Mouse (Mus musculus) heart, postnatal 0 days (tissue): ENCODE measurements around the gene Syk. TPM values are rescaled to one million over a fixed set of nuclear protein-coding genes. Genes with fewer than 3 reads are reported as not detected.
A peak's percentile ranks its signal among the peaks of the same experiment; 100 is the strongest.

Experiments used
- ATAC-seq: fragments of 200-750 bp; cut with Nextera tagmentation; 2 replicates; pipeline ENCODE4 v1.8.0; 2017; ENCODE audit warnings: low read depth, moderate number of reproducible peaks, moderate library complexity; ENCODE audit not compliant: insufficient read depth
- DNase-seq: peaks from one replicate; pipeline ENCODE4 v3.0.0-alpha.2; 2016; ENCODE audit warnings: low spot score
- H3K27ac ChIP-seq: fragments of 300-500 bp; sonication (generic); 2 replicates; pipeline ENCODE4 v1.5.1; 2014; ENCODE audit warnings: low read depth, mild to moderate bottlenecking
- H3K27me3 ChIP-seq: fragments of 300-500 bp; sonication (generic); 2 replicates; pipeline ENCODE4 v1.6.1; 2014; ENCODE audit warnings: low read length, mixed read lengths; ENCODE audit not compliant: control insufficient read depth, insufficient read depth
- H3K36me3 ChIP-seq: fragments of 300-500 bp; sonication (generic); replicated peaks from 2 replicates; pipeline ENCODE4 v1.6.1; 2014; ENCODE audit warnings: low read length, mixed read lengths; ENCODE audit not compliant: control insufficient read depth, insufficient read depth
- H3K4me1 ChIP-seq: fragments of 300-500 bp; sonication (generic); 2 replicates; pipeline ENCODE4 v1.6.1; 2014; ENCODE audit warnings: antibody characterized with exemption; ENCODE audit not compliant: control insufficient read depth, insufficient read depth
- H3K4me2 ChIP-seq: fragments of 300-500 bp; sonication (generic); 2 replicates; pipeline ENCODE4 v1.6.1; 2014; ENCODE audit warnings: low read depth, mild to moderate bottlenecking, low read length, moderate library complexity
- H3K4me3 ChIP-seq: fragments of 300-500 bp; sonication (generic); 2 replicates; pipeline ENCODE4 v1.5.1; 2014; ENCODE audit warnings: low read depth, low read length
- H3K9ac ChIP-seq: fragments of 300-500 bp; sonication (generic); replicated peaks from 2 replicates; pipeline ENCODE4 v1.6.1; 2014; ENCODE audit warnings: low read depth, low read length, mixed read lengths
- H3K9me3 ChIP-seq: fragments of 300-500 bp; sonication (generic); replicated peaks from 2 replicates; pipeline ENCODE4 v1.6.1; 2016; ENCODE audit warnings: low read length; ENCODE audit not compliant: control insufficient read depth
- CTCF ChIP-seq: IDR thresholded peaks from 2 replicates; pipeline ENCODE4 v1.5.1; 2016; ENCODE audit warnings: antibody characterized with exemption, control low read depth, low read depth
- EP300 ChIP-seq: IDR thresholded peaks from 2 replicates; pipeline ENCODE4 v1.6.1; 2016; ENCODE audit warnings: antibody characterized with exemption, low read depth
- WGBS: fragments of 180-500 bp; shearing (Covaris S2); extraction: QIAGEN DNeasy Blood & Tissue Kit; methylation state at CpG from one replicate; pipeline ENCODE4 v1.1.7; 2014; 5-methylcytosine and 5-hydroxymethylcytosine counted together
- polyA plus RNA-seq: library from polyadenylated mRNA; unstranded; fragments of >200 nt; fragmentation: Nextera tagmentation; extraction: Ambion mirVana; gene quantifications from 2 replicates; pipeline ENCODE4 v1.2.1, GENCODE M21; 2015
- total RNA-seq: library from RNA; depleted of rRNA; stranded (reverse); fragments of >200 nt; gene quantifications from 2 replicates; pipeline ENCODE4 v1.2.3, GENCODE M21; 2014; ENCODE audit warnings: low replicate concordance

Syk gene
- total and polyA plus RNA-seq, 2 experiments from 2014 or later = 5.7 to 18.3 TPM

GRCm38 (mm10) chr13:52628602-52629001, 45.6 kb downstream of the Syk start:
- Histone ChIP-seq H3K4me1 (0 out of 2 replicates have a peak, but pooled peaks cover 4% of the 10 kb centered on the region), H3K4me3 (no peak overlapping the region), H3K27ac (no peak overlapping the region), H3K36me3 (peaks cover 8% of the 10 kb centered on the region; the same call in 1 of the 2 replicates), H3K9me3 (no peaks in the 10 kb centered on the region), H3K27me3 (no peaks in the 10 kb centered on the region), H3K4me2 (no peak overlapping the region), H3K9ac (no peak overlapping the region)
- ATAC-seq = peak; percentile 33; the same call in 1 of the 2 replicates
- TF ChIP-seq CTCF (peak; percentile 73), EP300 (no peak)
- 29% methylated on average over 9 of the region's 9 CpGs for WGBS
- peak; percentile 28 for DNase-seq

GRCm38 (mm10) chr13:52631624-52632023, 48.7 kb downstream of the Syk start:
- no peak overlapping the region for H3K4me2 ChIP-seq
- H3K4me3 ChIP-seq = no peak overlapping the region
- 48% methylated on average over 4 of the region's 4 CpGs for WGBS
- H3K9me3 ChIP-seq = no peaks in the 10 kb centered on the region
- TF ChIP-seq CTCF (no peak), EP300 (no peak)
- H3K27me3 ChIP-seq = no peaks in the 10 kb centered on the region
- H3K36me3 ChIP-seq = 0 out of 2 replicates have a peak, but pooled peaks cover 13% of the 10 kb centered on the region
- DNase-seq (no peak), ATAC-seq (no peak)
- H3K9ac ChIP-seq = no peak overlapping the region
- H3K4me1 ChIP-seq = no peaks in the 10 kb centered on the region
- no peak overlapping the region for H3K27ac ChIP-seq

GRCm38 (mm10) chr13:52635484-52635883, 52.5 kb downstream of the Syk start:
- ATAC-seq (no peak), DNase-seq (no peak)
- no peak overlapping the region for H3K9ac ChIP-seq
- H3K4me1 ChIP-seq = no peaks in the 10 kb centered on the region
- 78% methylated on average over 3 of the region's 3 CpGs for WGBS
- peaks cover 25% of the 10 kb centered on the region for H3K36me3 ChIP-seq
- TF ChIP-seq EP300 (no peak), CTCF (no peak)
- H3K27me3 ChIP-seq = no peaks in the 10 kb centered on the region
- no peaks in the 10 kb centered on the region for H3K9me3 ChIP-seq
- H3K4me3 ChIP-seq = no peak overlapping the region
- H3K27ac ChIP-seq = no peak overlapping the region
- no peak overlapping the region for H3K4me2 ChIP-seq

- Histone ChIP-seq H3K4me1 (no peaks in the 10 kb centered on the region), H3K4me3 (no peak overlapping the region), H3K4me2 (no peak overlapping the region), H3K9me3 (no peaks in the 10 kb centered on the region), H3K27ac (no peak overlapping the region), H3K36me3 (peaks cover 33% of the 10 kb centered on the region), H3K27me3 (no peaks in the 10 kb centered on the region), H3K9ac (no peak overlapping the region)
- WGBS = 87% methylated on average over 10 of the region's 10 CpGs
- no peak for DNase-seq
- TF ChIP-seq CTCF (no peak), EP300 (no peak)
- no peak for ATAC-seq
Observed at GRCm38 (mm10) chr13:52636176-52636748, 53.3 kb downstream of the Syk start.

GRCm38 (mm10) chr13:52646566-52646965, 63.6 kb downstream of the Syk start:
- no peaks in the 10 kb centered on the region for H3K9me3 ChIP-seq
- no peak overlapping the region for H3K4me3 ChIP-seq
- no peak for DNase-seq
- peaks cover 32% of the 10 kb centered on the region for H3K36me3 ChIP-seq
- 64% methylated on average over 3 of the region's 3 CpGs for WGBS
- no peak overlapping the region for H3K4me2 ChIP-seq
- no peak for ATAC-seq
- no peak overlapping the region for H3K9ac ChIP-seq
- H3K27ac ChIP-seq = no peak overlapping the region
- TF ChIP-seq CTCF = no peak
- TF ChIP-seq EP300 = no peak
- no peaks in the 10 kb centered on the region for H3K4me1 ChIP-seq
- no peaks in the 10 kb centered on the region for H3K27me3 ChIP-seq
